Mouse (Mus musculus): Measurements from ENCODE around the gene Tmem260. TPM values are rescaled to one million over a fixed set of nuclear protein-coding genes. Genes with fewer than 3 reads are reported as not detected.

Tmem260 gene
- polyA plus RNA-seq, 1 experiment from 2014 or later = 18.2 TPM

DNA sequence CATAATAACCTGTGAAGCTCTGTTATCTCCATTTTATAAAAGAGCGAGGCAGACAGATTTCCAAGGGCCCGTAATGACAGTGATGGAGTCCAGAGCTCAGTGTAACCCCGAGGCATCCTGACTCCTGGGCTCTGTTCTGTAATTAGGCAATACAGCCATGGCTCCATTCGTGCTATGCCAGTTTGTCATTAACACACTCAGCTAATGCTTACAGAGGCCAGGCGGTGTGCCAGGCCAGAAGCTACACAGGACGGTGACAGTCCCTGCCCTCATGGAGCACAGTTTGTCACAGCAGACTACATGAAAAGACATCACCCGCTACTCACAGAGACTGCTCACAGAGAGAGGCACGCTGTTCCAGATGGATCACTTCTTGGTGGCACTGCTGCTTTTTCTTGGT, 61.5 kb downstream of the Tmem260 start:
- H3K79me2 ChIP-seq (ENCODE audit: inconsistent target) = no peaks in the 10 kb centered on the region
- H3K27ac ChIP-seq = no peak overlapping the region
- H3K36me3 ChIP-seq (ENCODE audit: inconsistent target) = peaks cover 20% of the 10 kb centered on the region; the same call in 1 of the 2 replicates
- WGBS (ENCODE audit: missing documents) = 92% methylated on average over 8 of the region's 8 CpGs
- no peak overlapping the region for H3K4me3 ChIP-seq (ENCODE audit: inconsistent target)

DNA sequence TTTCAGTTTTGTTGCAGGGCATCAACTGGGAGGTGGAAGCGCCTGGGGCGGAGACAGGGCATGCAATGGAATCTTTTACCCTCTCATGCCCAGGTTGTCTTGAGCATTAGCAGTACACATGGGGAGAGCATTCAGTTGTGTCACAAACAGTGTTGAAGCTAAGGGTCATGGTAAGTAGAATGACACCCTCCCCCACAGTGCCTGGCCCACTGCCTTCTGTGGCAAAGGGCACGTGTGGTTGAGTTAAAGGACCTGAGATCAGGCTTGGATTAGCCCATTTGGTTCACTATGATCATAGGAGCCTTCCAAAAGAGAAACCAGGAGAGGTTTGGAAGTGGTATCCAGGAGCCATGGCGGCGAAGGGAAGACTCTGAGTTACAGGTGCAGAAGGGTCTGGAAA, 63.2 kb downstream of the Tmem260 start:
- Histone ChIP-seq H3K36me3 (ENCODE audit: inconsistent target) (peaks cover 22% of the 10 kb centered on the region; the same call in 1 of the 2 replicates), H3K4me3 (ENCODE audit: inconsistent target) (no peak overlapping the region), H3K27ac (no peak overlapping the region), H3K79me2 (ENCODE audit: inconsistent target) (no peaks in the 10 kb centered on the region)
- 96% methylated on average over 5 of the region's 5 CpGs for WGBS (ENCODE audit: missing documents)

DNA sequence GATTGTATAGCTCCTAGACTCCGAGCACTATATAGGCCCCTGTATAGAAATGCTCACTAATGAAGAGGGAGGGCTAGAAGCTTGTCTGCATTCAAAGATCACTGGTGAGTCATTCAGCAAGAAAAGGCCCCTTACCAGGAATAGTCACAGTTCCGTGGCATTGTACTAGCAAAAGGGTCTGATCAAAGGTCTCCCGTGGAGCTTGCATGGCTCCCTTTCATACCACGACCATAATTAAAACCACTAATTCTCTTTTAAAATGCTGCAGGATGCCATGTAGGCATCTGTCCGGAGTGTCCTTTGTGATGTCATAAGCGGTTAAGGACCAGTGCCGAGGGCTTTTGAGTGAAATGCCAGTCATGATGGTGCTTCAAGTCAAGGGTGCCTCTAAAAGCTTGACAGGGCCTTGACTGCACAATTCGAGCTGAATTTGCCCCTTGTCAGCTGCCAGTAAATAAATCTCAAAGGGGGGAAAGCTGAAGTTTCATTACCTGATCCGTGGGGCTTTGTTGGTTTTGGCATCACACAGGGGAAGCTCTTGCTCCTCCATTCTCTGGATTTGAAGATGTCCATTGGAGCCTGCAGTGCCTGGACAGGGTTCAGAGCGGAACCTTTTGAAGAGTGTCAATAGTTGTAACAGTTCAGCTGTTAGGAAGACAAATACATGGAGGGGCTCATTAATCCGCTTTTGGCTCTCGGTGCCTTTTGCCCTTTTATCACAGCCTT, 67.3 kb downstream of the Tmem260 start:
- H3K79me2 ChIP-seq (ENCODE audit: inconsistent target) = no peaks in the 10 kb centered on the region
- 95% methylated on average over 12 of the region's 12 CpGs for WGBS (ENCODE audit: missing documents)
- no peak overlapping the region for H3K27ac ChIP-seq
- H3K4me3 ChIP-seq (ENCODE audit: inconsistent target) = no peak overlapping the region
- H3K36me3 ChIP-seq (ENCODE audit: inconsistent target) = peaks cover 22% of the 10 kb centered on the region; the same call in 1 of the 2 replicates

- Histone ChIP-seq H3K79me2 (ENCODE audit: inconsistent target) (no peaks in the 10 kb centered on the region), H3K27ac (no peak overlapping the region), H3K4me3 (ENCODE audit: inconsistent target) (no peak overlapping the region), H3K36me3 (ENCODE audit: inconsistent target) (peaks cover 21% of the 10 kb centered on the region; the same call in 1 of the 2 replicates)
- 96% methylated on average over 12 of the region's 12 CpGs for WGBS (ENCODE audit: missing documents)
Measured at GRCm38 (mm10) chr14:48513824-48514493, 68.0 kb downstream of the Tmem260 start.

DNA sequence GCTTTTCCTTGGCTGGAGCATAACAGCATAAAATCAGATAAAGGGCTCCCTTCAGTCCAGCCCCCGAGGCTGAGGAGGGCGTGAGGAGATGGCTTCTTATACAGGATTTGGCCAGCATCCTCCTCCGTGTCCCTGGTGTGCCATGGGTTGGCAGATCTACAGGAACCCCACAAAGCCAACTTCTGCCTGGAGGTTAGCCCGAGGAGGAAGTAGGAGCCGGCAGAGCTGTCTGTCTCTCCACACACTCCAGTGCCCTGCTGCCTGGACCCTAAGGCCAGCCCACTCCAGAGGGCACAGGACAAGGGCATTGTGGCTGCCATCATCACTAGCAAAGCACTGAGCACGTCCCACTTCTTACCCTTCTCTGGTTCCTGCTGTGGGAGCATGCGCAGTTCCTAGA, 68.7 kb downstream of the Tmem260 start:
- 48% methylated on average over 7 of the region's 7 CpGs for WGBS (ENCODE audit: missing documents)
- H3K27ac ChIP-seq = no peak overlapping the region
- H3K4me3 ChIP-seq (ENCODE audit: inconsistent target) = no peak overlapping the region
- no peaks in the 10 kb centered on the region for H3K79me2 ChIP-seq (ENCODE audit: inconsistent target)
- peaks cover 14% of the 10 kb centered on the region; the same call in 1 of the 2 replicates for H3K36me3 ChIP-seq (ENCODE audit: inconsistent target)

DNA sequence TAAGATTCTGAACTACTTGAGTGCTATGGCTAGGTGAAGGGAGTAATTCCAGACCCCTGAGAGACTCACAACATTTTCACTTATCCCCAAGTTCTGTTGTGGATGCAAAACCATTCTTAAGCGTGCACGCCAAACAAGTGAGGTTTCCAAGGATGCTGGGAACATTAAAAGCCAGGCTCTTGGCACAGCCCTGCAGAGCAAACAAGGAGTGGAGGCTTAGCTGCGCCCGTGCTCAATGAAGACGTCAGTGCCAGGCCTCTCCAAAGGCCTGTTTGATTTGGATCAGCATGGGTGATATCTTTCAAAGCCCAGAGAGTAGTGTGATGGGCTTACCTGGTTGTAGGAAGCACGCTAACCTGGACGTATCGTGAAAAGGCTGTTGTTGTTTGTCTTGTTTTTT, 69.6 kb downstream of the Tmem260 start:
- Histone ChIP-seq H3K4me3 (ENCODE audit: inconsistent target) (no peak overlapping the region), H3K36me3 (ENCODE audit: inconsistent target) (peaks cover 6% of the 10 kb centered on the region; the same call in 1 of the 2 replicates), H3K27ac (no peak overlapping the region), H3K79me2 (ENCODE audit: inconsistent target) (no peaks in the 10 kb centered on the region)
- WGBS (ENCODE audit: missing documents) = 97% methylated on average over 8 of the region's 8 CpGs

DNA sequence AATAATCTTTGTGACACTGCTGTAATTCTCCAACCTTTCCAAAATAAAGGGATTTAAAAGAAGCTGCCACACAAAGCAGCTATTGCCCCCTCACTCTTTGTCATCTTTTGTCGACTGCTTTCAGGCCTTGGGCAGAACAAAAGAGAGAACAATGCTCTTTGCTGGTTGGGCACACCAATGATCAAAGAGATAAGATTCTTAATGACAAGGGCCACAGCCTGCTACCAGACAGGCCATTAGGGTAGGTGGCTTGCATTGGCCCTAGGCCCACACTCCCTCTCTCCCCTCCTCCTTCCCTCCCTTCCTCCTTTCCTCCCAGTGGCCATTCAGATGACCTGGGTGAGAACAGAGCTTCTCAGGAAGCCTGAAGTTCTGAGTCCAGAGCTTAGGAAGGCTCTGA, 77.4 kb downstream of the Tmem260 start:
- H3K36me3 ChIP-seq (ENCODE audit: inconsistent target) = no peaks in the 10 kb centered on the region
- no peak overlapping the region for H3K4me3 ChIP-seq (ENCODE audit: inconsistent target)
- no peak overlapping the region for H3K27ac ChIP-seq
- H3K79me2 ChIP-seq (ENCODE audit: inconsistent target) = no peaks in the 10 kb centered on the region
- WGBS (ENCODE audit: missing documents) = 42% methylated on average over 1 of the region's 1 CpGs

DNA sequence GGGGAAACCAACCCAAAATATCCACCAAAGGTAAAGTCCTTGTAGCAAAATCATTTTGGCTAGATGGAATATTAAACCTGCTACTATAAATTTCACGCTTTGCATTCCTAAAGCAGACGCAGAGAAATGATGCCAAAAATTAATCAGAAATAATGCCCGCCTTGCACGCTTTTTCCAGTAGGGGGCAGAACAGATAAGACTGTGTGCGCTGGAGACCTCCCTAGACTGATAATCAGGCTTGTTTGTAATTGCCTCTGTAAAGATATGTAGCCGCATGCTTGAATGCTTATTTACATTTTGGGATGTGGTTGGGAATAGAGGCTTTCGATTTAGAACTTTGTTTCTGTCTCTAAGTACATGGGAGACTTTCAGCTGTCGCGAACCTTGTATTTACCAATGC, 78.2 kb downstream of the Tmem260 start:
- Histone ChIP-seq H3K36me3 (ENCODE audit: inconsistent target) (no peaks in the 10 kb centered on the region), H3K27ac (no peak overlapping the region), H3K79me2 (ENCODE audit: inconsistent target) (no peaks in the 10 kb centered on the region), H3K4me3 (ENCODE audit: inconsistent target) (no peak overlapping the region)
- 55% methylated on average over 9 of the region's 9 CpGs for WGBS (ENCODE audit: missing documents)

GRCm38 (mm10) chr14:48525055-48525454, 79.1 kb downstream of the Tmem260 start:
- Histone ChIP-seq H3K36me3 (ENCODE audit: inconsistent target) (no peaks in the 10 kb centered on the region), H3K79me2 (ENCODE audit: inconsistent target) (no peaks in the 10 kb centered on the region), H3K4me3 (ENCODE audit: inconsistent target) (no peak overlapping the region), H3K27ac (no peak overlapping the region)
- WGBS (ENCODE audit: missing documents) = 95% methylated on average over 6 of the region's 6 CpGs

DNA sequence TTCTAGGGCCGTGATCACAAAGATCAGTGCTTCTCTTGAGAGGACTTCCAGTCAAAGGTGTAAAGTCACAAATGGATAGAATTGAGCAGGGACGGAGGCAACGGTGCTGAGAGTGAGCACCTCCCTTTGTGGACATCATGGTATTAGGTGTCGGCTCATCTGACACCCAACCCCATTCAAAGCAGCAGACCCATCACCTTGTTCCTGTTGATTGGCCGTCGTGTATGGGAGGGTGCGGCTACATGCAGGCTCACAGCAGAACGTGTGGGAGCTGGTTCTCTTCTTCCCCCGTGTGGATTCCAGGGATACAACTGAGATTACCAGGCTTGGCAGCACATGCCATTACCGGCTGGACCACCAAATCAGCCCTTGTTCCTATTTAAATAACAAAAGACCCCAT, 84.7 kb downstream of the Tmem260 start:
- Histone ChIP-seq H3K79me2 (ENCODE audit: inconsistent target) (no peaks in the 10 kb centered on the region), H3K4me3 (ENCODE audit: inconsistent target) (no peak overlapping the region), H3K36me3 (ENCODE audit: inconsistent target) (no peaks in the 10 kb centered on the region), H3K27ac (no peak overlapping the region)
- 80% methylated on average over 10 of the region's 10 CpGs for WGBS (ENCODE audit: missing documents)

GRCm38 (mm10) chr14:48537795-48538766, 92.2 kb downstream of the Tmem260 start:
- WGBS (ENCODE audit: missing documents) = 83% methylated on average over 14 of the region's 14 CpGs
- Histone ChIP-seq H3K4me3 (ENCODE audit: inconsistent target) (no peak overlapping the region), H3K36me3 (ENCODE audit: inconsistent target) (no peaks in the 10 kb centered on the region), H3K27ac (no peak overlapping the region), H3K79me2 (ENCODE audit: inconsistent target) (no peaks in the 10 kb centered on the region)

DNA sequence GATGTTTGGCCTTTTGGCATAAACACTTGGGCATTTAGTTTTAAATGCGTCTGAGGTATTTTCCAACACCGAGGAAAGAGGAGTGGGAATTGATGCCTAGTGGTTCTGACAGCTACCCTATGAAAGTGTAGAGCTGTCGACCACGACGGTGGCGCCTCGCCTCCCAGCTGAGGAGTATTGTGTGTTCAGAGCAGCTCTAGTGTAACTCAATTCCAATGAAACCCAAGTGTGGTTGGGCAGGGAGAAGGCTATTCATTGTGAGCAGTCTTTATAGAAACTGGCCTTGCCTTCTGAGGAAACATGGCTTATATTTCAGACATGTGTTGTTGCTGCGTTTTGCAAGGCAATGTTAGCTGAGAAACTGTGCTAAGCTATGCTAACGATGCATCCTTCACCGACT, 99.2 kb downstream of the Tmem260 start:
- Histone ChIP-seq H3K4me3 (ENCODE audit: inconsistent target) (no peak overlapping the region), H3K27ac (no peak overlapping the region), H3K36me3 (ENCODE audit: inconsistent target) (no peaks in the 10 kb centered on the region), H3K79me2 (ENCODE audit: inconsistent target) (no peaks in the 10 kb centered on the region)
- 98% methylated on average over 10 of the region's 10 CpGs for WGBS (ENCODE audit: missing documents)

DNA sequence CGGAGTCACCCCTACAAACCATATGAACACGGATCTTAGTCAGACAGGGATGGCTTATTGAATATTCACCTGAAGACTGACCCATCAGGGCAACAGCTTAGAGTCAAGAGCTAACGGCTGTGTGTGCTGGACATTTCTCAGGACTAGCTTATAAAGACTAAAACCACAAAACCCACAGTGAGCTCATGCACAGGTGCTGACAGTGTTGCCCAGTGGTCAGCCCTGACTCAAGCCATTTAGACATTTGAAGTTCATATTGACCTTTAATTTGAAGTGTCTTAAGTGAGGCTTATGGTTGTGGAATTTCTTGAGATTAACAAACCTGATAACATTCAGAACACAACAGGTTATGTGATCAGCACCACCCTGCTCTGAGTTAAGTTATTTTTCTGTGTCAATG, 100.1 kb downstream of the Tmem260 start:
- Histone ChIP-seq H3K36me3 (ENCODE audit: inconsistent target) (no peaks in the 10 kb centered on the region), H3K27ac (no peak overlapping the region), H3K79me2 (ENCODE audit: inconsistent target) (no peaks in the 10 kb centered on the region), H3K4me3 (ENCODE audit: inconsistent target) (no peak overlapping the region)
- WGBS (ENCODE audit: missing documents) = 78% methylated on average over 3 of the region's 3 CpGs

DNA sequence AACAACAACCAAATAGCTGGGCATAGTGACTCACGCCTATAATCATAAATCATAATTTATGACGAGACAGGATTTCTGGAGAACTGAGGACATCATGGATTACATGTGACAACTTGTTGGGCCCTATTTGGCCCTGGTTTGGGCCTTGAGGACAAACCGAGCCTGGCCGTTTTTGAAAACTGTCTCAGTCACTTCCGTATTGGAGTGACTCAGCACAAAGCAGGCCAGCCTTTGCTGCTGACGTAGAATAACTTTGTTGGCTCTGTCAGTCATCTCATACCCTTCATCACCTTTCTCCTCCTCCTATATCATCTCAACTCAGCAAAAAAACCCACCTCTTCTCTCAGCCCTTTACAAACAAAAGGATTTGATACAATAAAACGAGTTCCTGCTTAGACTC, 103.8 kb downstream of the Tmem260 start:
- H3K79me2 ChIP-seq (ENCODE audit: inconsistent target) = no peaks in the 10 kb centered on the region
- WGBS (ENCODE audit: missing documents) = 59% methylated on average over 7 of the region's 7 CpGs
- no peaks in the 10 kb centered on the region for H3K36me3 ChIP-seq (ENCODE audit: inconsistent target)
- no peak overlapping the region for H3K4me3 ChIP-seq (ENCODE audit: inconsistent target)
- H3K27ac ChIP-seq = no peak overlapping the region; the same call in 1 of the 2 replicates

Data from macrophage (primary cell).